9 mouse cellular contexts compared by ENCODE assay signal in the genomic region with DNA sequence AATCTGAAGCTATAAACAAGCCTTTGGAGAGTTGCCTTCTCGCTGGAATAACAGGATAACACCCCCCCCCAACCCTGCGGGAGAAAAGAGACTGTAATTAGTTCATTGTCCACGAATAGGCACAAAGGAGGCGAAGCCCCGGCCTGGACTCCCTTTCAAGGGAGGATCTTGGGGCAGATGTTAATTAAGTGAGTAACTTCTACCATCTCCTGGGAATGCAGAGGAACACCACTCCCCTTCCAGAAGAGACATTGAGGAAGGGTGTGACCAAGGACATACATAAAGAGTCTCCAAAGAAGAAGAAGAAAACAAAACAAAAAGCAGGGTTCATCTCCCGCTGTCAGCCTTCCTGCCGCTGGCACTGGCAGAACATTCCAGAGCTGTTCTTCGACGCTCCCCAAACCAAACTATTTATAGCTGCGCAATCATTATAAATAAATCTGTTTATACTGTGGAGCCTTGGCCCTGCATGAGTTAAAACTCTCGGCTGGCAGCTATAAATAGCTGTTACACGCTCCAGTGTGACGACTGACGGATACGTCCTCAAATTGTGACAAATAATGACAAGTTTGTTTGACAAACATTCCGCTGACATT.
A peak's percentile ranks its signal among the peaks of the same experiment; 100 is the strongest.
DNase-seq lines count a peak whose midpoint lies in the region; ATAC-seq and TF ChIP-seq lines count a peak whose summit lies in the region.
"Had no signal": no experiment of that assay in that cellular context is flagged by ENCODE, and none has a peak within 500 bp of the region (broad histone marks: within the 10 kb centered on the region; RNA-seq: fewer than 3 reads in every experiment).

No protein-coding gene starts in this region.

- no peaks in the 10 kb centered on the region for H3K36me3 ChIP-seq in embryonic facial prominence, embryonic 11.5 days (replicated peaks; ENCODE audit: control insufficient read depth, insufficient read depth, low read depth, low read length)
- no peaks in the 10 kb centered on the region for H3K36me3 ChIP-seq in embryonic facial prominence, embryonic 10.5 days (replicated peaks)
- no peaks in the 10 kb centered on the region for H3K36me3 ChIP-seq in hindbrain, embryonic 15.5 days

- no peaks in the 10 kb centered on the region for H3K27me3 ChIP-seq in embryonic facial prominence, embryonic 11.5 days (ENCODE audit: control insufficient read depth, insufficient read depth, low read length)
- H3K27me3 ChIP-seq in embryonic facial prominence, embryonic 10.5 days (replicated peaks; ENCODE audit: low read depth, poor library complexity, severe bottlenecking), result peaks cover 35% of the 10 kb centered on the region
- no peaks in the 10 kb centered on the region for H3K27me3 ChIP-seq in hindbrain, embryonic 15.5 days
- H3K27me3 ChIP-seq: CH12.LX had no signal

- intact Hi-C loops in gastrocnemius, adult 2 months (cut with DNase I), result loop anchor here (2.0 to 10.0 kb wide), 5 partner anchors 78 to 504 kb away; no protein-coding TSS in a partner anchor

- no peaks in the 10 kb centered on the region; the same call in 1 of the 2 replicates for H3K9me3 ChIP-seq in embryonic facial prominence, embryonic 11.5 days (replicated peaks; ENCODE audit: control insufficient read depth, low read length)
- peaks cover 15% of the 10 kb centered on the region for H3K9me3 ChIP-seq in embryonic facial prominence, embryonic 10.5 days
- H3K9me3 ChIP-seq in hindbrain, embryonic 15.5 days, result no peaks in the 10 kb centered on the region

- no peak for TF ChIP-seq CTCF in gastrocnemius, adult 2 months (IDR thresholded peaks at IDR 0.05)

- ATAC-seq in embryonic facial prominence, embryonic 11.5 days (replicated peaks; ENCODE audit: insufficient number of reproducible peaks, low FRiP score, low TSS enrichment, low read depth), result no peak
- ATAC-seq in hindbrain, embryonic 15.5 days (ENCODE audit: low FRiP score, low read depth), result no peak
- no peak for ATAC-seq in activated CD4-positive, CD25-positive, alpha-beta regulatory T cell, adult 4 months

- WGBS in embryonic facial prominence, embryonic 11.5 days, result 15% methylated on average over 16 of the region's 16 CpGs
- WGBS in embryonic facial prominence, embryonic 10.5 days, result 15% methylated on average over 16 of the region's 16 CpGs
- 8% methylated on average over 16 of the region's 16 CpGs for WGBS in hindbrain, embryonic 15.5 days

- H3K4me1 ChIP-seq in embryonic facial prominence, embryonic 11.5 days (ENCODE audit: control insufficient read depth, insufficient read depth, low read length), result peaks cover 8% of the 10 kb centered on the region; the same call in 1 of the 2 replicates
- H3K4me1 ChIP-seq in embryonic facial prominence, embryonic 10.5 days, result peaks cover 56% of the 10 kb centered on the region
- peaks cover 32% of the 10 kb centered on the region for H3K4me1 ChIP-seq in hindbrain, embryonic 15.5 days (replicated peaks)

- DNase-seq in embryonic facial prominence, embryonic 11.5 days (ENCODE audit: low spot score), result peak; percentile 29
- DNase-seq in embryonic facial prominence, embryonic 10.5 days (ENCODE audit: low spot score), result no peak
- peak; percentile 48 for DNase-seq in gastrocnemius, adult 2 months
- peak; percentile 70 for DNase-seq in lung, postnatal 10 days
- no peak for DNase-seq in c-Kit-positive CD71-positive TER-119-positive erythroid progenitor cells, embryonic 14.5 days (ENCODE audit: low spot score)
- no peak for DNase-seq in urinary bladder, postnatal 10 days (ENCODE audit: low spot score)

- no peak overlapping the region for H3K27ac ChIP-seq in embryonic facial prominence, embryonic 11.5 days (replicated peaks; ENCODE audit: low read depth, low read length)
- no peak overlapping the region for H3K27ac ChIP-seq in embryonic facial prominence, embryonic 10.5 days (replicated peaks)
- H3K27ac ChIP-seq in gastrocnemius, adult 2 months, result peak overlapping the region; percentile 99
- H3K27ac ChIP-seq in hindbrain, embryonic 15.5 days (replicated peaks), result no peak overlapping the region

- no peak overlapping the region for H3K4me3 ChIP-seq in embryonic facial prominence, embryonic 11.5 days (ENCODE audit: low read depth, low read length)
- no peak overlapping the region for H3K4me3 ChIP-seq in embryonic facial prominence, embryonic 10.5 days
- H3K4me3 ChIP-seq in gastrocnemius, adult 2 months, result peak overlapping the region; percentile 74
- H3K4me3 ChIP-seq in hindbrain, embryonic 15.5 days, result no peak overlapping the region

- H3K4me2 ChIP-seq in embryonic facial prominence, embryonic 11.5 days (ENCODE audit: low read depth, low read length), result no peak overlapping the region
- H3K4me2 ChIP-seq in hindbrain, embryonic 15.5 days, result peak overlapping the region; percentile 14

- H3K9ac ChIP-seq in embryonic facial prominence, embryonic 11.5 days (replicated peaks; ENCODE audit: low read length), result no peak overlapping the region
- H3K9ac ChIP-seq in hindbrain, embryonic 15.5 days, result no peak overlapping the region

Comparison
In these comparisons a context has a peak if more than half of its experiments do, and no peak if none do; other contexts are left out.
1. DNase-seq: peak in embryonic facial prominence, embryonic 11.5 days (single experiment), gastrocnemius, adult 2 months (single experiment) and lung, postnatal 10 days (single experiment); none in embryonic facial prominence, embryonic 10.5 days (single experiment), c-Kit-positive CD71-positive TER-119-positive erythroid progenitor cells, embryonic 14.5 days (single experiment) and urinary bladder, postnatal 10 days (single experiment).